Mouse (Mus musculus): Measurements from ENCODE around the gene Man1c1. TPM values are rescaled to one million over a fixed set of nuclear protein-coding genes. Genes with fewer than 3 reads are reported as not detected.

Gene Man1c1
- 2.6 and 2.8 TPM in 2 replicates for polyA plus RNA-seq (2016; fragmentation: Nextera tagmentation; extraction: Ambion mirVana)

- Histone ChIP-seq H3K9me3 (no peaks in the 10 kb centered on the region), H3K36me3 (replicated peaks) (no peaks in the 10 kb centered on the region), H3K27me3 (replicated peaks; ENCODE audit: low read depth, poor library complexity, severe bottlenecking) (peaks cover 66% of the 10 kb centered on the region), H3K27ac (replicated peaks) (peak within 1 kb of the TSS; percentile 76), H3K4me1 (peaks cover 45% of the 10 kb centered on the region), H3K4me3 (peak within 1 kb of the TSS; percentile 68)
- under 1% methylated on average over 81 of the region's 81 CpGs for WGBS
- peak; percentile 100 for DNase-seq (ENCODE audit: low spot score)
Observed at GRCm38 (mm10) chr4:134703835-134704546, at the start of gene Man1c1. TSS of gene Man1c1 (minus strand) at chr4:134704290.

- Histone ChIP-seq H3K9me3 (no peaks in the 10 kb centered on the region), H3K27me3 (replicated peaks; ENCODE audit: low read depth, poor library complexity, severe bottlenecking) (no peaks in the 10 kb centered on the region), H3K36me3 (replicated peaks) (peaks cover 19% of the 10 kb centered on the region), H3K27ac (replicated peaks) (peak overlapping the region; percentile 1), H3K4me3 (no peak overlapping the region), H3K4me1 (peaks cover 93% of the 10 kb centered on the region)
- no peak for DNase-seq (ENCODE audit: low spot score)
- WGBS = 45% methylated on average over 17 of the region's 17 CpGs
Observed at GRCm38 (mm10) chr4:134753516-134754261, 49.6 kb upstream of the Man1c1 start.

GRCm38 (mm10) chr4:134752911-134753426 lies 48.9 kb upstream of the Man1c1 start:
- no peaks in the 10 kb centered on the region for H3K9me3 ChIP-seq
- H3K4me1 ChIP-seq = peaks cover 89% of the 10 kb centered on the region
- peaks cover 26% of the 10 kb centered on the region for H3K36me3 ChIP-seq (replicated peaks)
- H3K4me3 ChIP-seq = no peak overlapping the region
- peak overlapping the region; percentile 1 for H3K27ac ChIP-seq (replicated peaks)
- 59% methylated on average over 11 of the region's 11 CpGs for WGBS
- DNase-seq (ENCODE audit: low spot score) = no peak
- H3K27me3 ChIP-seq (replicated peaks; ENCODE audit: low read depth, poor library complexity, severe bottlenecking) = no peaks in the 10 kb centered on the region

GRCm38 (mm10) chr4:134751682-134752380 lies 47.7 kb upstream of the Man1c1 start:
- no peak for DNase-seq (ENCODE audit: low spot score)
- peak overlapping the region; percentile 1; the same call in 1 of the 2 replicates for H3K27ac ChIP-seq (replicated peaks)
- H3K4me1 ChIP-seq = peaks cover 87% of the 10 kb centered on the region
- peaks cover 37% of the 10 kb centered on the region for H3K36me3 ChIP-seq (replicated peaks)
- H3K27me3 ChIP-seq (replicated peaks; ENCODE audit: low read depth, poor library complexity, severe bottlenecking) = no peaks in the 10 kb centered on the region
- WGBS = 78% methylated on average over 18 of the region's 18 CpGs
- H3K4me3 ChIP-seq = no peak overlapping the region
- no peaks in the 10 kb centered on the region for H3K9me3 ChIP-seq

DNA sequence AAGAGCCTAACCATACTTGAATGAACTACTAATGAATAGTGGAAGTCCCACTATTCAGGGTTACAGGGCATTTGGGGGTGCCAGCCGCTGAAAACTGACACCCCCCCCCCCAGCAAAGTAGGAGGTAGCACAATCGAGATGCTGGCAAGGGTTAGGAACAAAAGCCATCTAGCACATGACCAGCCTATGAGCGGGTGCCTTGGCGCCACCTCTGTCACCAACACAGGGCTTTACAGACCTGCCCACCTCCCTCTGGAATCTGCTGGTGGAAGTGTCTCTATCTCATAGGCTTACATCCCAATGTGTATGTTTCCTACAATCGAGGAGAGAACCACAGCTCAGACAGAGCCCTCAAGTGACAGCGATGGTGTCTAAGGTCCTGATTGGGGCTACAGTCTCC lies 46.7 kb upstream of the Man1c1 start:
- Histone ChIP-seq H3K36me3 (replicated peaks) (peaks cover 48% of the 10 kb centered on the region), H3K27ac (replicated peaks) (peak overlapping the region; percentile 45), H3K4me1 (peaks cover 85% of the 10 kb centered on the region), H3K9me3 (no peaks in the 10 kb centered on the region), H3K27me3 (replicated peaks; ENCODE audit: low read depth, poor library complexity, severe bottlenecking) (no peaks in the 10 kb centered on the region), H3K4me3 (no peak overlapping the region)
- 85% methylated on average over 6 of the region's 6 CpGs for WGBS
- DNase-seq (ENCODE audit: low spot score) = no peak

DNA sequence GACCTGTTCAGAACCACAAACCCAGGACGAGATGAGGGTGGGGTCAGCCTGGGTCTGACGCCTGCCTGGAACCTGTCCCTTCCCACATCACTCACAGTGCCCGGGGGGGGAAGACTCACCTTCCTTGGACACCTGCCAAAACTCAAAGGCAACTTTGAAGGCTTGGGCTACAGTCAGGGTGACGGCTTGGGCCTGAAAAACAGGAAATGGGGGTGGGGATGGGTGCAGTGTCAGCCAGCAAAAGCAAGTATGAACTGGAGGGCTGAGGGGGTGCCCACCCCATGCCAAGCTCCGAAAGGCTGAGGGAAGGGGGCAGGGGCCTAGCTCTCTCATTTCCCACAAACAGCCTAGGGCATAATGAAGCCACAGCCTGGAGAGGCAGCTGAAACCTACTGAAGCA lies 46.2 kb upstream of the Man1c1 start:
- no peaks in the 10 kb centered on the region for H3K27me3 ChIP-seq (replicated peaks; ENCODE audit: low read depth, poor library complexity, severe bottlenecking)
- peak overlapping the region; percentile 45 for H3K27ac ChIP-seq (replicated peaks)
- 81% methylated on average over 5 of the region's 5 CpGs for WGBS
- peaks cover 53% of the 10 kb centered on the region for H3K36me3 ChIP-seq (replicated peaks)
- H3K9me3 ChIP-seq = no peaks in the 10 kb centered on the region
- H3K4me3 ChIP-seq = no peak overlapping the region
- H3K4me1 ChIP-seq = peaks cover 83% of the 10 kb centered on the region
- DNase-seq (ENCODE audit: low spot score) = no peak

- Histone ChIP-seq H3K36me3 (replicated peaks) (peaks cover 55% of the 10 kb centered on the region), H3K27me3 (replicated peaks; ENCODE audit: low read depth, poor library complexity, severe bottlenecking) (no peaks in the 10 kb centered on the region), H3K9me3 (no peaks in the 10 kb centered on the region), H3K4me3 (no peak overlapping the region), H3K4me1 (peaks cover 83% of the 10 kb centered on the region), H3K27ac (replicated peaks) (peak overlapping the region; percentile 46; the same call in 1 of the 2 replicates)
- WGBS = 64% methylated on average over 21 of the region's 21 CpGs
- no peak for DNase-seq (ENCODE audit: low spot score)
Observed at GRCm38 (mm10) chr4:134749301-134750030, 45.4 kb upstream of the Man1c1 start.

DNA sequence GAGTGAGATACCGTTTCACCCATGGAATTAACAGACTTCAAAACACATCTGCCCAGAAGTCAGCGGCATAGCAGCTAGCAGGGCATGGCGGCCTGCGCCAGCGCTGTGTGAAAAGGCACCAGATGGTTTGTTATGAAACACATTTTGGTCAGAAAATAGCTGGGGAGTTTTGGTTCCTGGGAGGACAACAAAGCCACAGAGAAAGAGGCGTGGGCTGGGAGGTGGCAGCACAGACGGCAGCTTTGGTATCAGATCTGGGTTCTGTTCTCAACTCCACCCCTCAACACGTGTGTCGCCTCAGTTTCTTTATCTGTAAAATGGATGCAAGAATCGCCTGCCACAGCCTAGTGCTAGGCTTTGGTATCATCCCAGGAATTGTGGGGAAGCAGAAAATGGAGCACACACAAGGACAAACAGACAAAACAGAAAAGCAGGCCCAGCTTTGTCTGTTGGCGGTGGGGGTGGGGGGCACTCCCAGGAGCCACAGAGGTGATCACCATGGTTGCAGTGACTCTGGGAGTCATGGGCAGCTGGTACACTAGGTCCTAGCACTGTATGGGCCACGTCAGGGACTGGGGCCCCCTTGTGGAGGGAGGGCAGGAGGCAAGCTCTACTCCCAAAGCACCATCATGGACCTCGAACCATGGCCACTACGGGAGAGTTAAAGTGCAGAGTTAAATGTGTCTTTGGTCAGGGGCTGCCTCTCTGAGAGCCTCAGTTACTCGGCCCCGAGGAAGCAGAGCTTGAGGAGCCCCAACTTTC lies 42.0 kb upstream of the Man1c1 start:
- 85% methylated on average over 16 of the region's 16 CpGs for WGBS

GRCm38 (mm10) chr4:134743881-134744633 lies 40.0 kb upstream of the Man1c1 start:
- peak overlapping the region; percentile 57 for H3K27ac ChIP-seq (replicated peaks)
- WGBS = 34% methylated on average over 16 of the region's 16 CpGs

More for the DNA sequence above, 42.0 kb upstream of the Man1c1 start:
- H3K27me3 ChIP-seq (replicated peaks; ENCODE audit: low read depth, poor library complexity, severe bottlenecking) = no peaks in the 10 kb centered on the region
- peaks cover 48% of the 10 kb centered on the region for H3K36me3 ChIP-seq (replicated peaks)
- H3K4me1 ChIP-seq = peaks cover 82% of the 10 kb centered on the region
- H3K9me3 ChIP-seq = no peaks in the 10 kb centered on the region
- peak overlapping the region; percentile 8; the same call in 1 of the 2 replicates for H3K27ac ChIP-seq (replicated peaks)
- H3K4me3 ChIP-seq = no peak overlapping the region
- no peak for DNase-seq (ENCODE audit: low spot score)

GRCm38 (mm10) chr4:134741949-134742348 lies 37.9 kb upstream of the Man1c1 start:
- Histone ChIP-seq H3K9me3 (no peaks in the 10 kb centered on the region), H3K4me1 (peaks cover 68% of the 10 kb centered on the region), H3K4me3 (no peak overlapping the region), H3K27me3 (replicated peaks; ENCODE audit: low read depth, poor library complexity, severe bottlenecking) (peaks cover 4% of the 10 kb centered on the region; the same call in 1 of the 2 replicates), H3K36me3 (replicated peaks) (peaks cover 19% of the 10 kb centered on the region), H3K27ac (replicated peaks) (peak overlapping the region; percentile 11; the same call in 1 of the 2 replicates)
- WGBS = 85% methylated on average over 8 of the region's 8 CpGs
- DNase-seq (ENCODE audit: low spot score) = no peak

More at GRCm38 (mm10) chr4:134743881-134744633, 40.0 kb upstream of the Man1c1 start:
- peaks cover 66% of the 10 kb centered on the region for H3K4me1 ChIP-seq
- H3K9me3 ChIP-seq = no peaks in the 10 kb centered on the region
- no peaks in the 10 kb centered on the region for H3K27me3 ChIP-seq (replicated peaks; ENCODE audit: low read depth, poor library complexity, severe bottlenecking)
- peaks cover 40% of the 10 kb centered on the region for H3K36me3 ChIP-seq (replicated peaks)
- 0 out of 2 replicates have a peak overlapping the region, but pooled peaks have one; percentile 3 for H3K4me3 ChIP-seq
- no peak for DNase-seq (ENCODE audit: low spot score)

Data from embryonic facial prominence, embryonic 10.5 days (tissue).